ENCODE assay signal across 8 mouse cellular contexts in the genomic region with DNA sequence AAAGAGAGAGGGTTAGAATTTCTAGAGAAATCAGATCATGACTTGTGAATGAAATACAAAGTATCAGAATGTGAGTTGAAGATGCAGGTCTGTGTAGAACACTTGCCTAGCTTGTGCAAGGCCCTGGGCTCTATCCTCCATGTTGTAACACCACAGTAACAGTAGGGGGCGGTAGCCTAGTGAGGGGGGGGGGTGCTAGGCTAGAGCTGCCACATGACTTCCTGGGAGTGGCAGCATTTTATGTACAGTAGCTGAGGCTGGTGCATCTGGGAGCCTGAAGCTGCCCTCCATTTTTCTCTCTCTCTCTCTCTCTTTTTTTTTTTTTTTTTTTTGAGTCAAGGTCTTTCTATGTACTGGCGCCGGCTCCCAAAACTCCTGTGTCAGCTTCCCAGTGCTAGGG. TPM values are rescaled to one million over a fixed set of nuclear protein-coding genes. Genes with fewer than 3 reads are reported as not detected.
DNase-seq lines count a peak whose midpoint lies in the region; ATAC-seq and TF ChIP-seq lines count a peak whose summit lies in the region.

No protein-coding gene starts in this region.

- ATAC-seq in heart, embryonic 12.5 days (ENCODE audit: insufficient number of reproducible peaks, low FRiP score): no peak
- ATAC-seq in liver, embryonic 11.5 days (replicated peaks; ENCODE audit: low FRiP score): no peak; the same call in 1 of the 2 replicates

- H3K36me3 ChIP-seq in heart, embryonic 12.5 days: peaks cover 90% of the 10 kb centered on the region
- peaks cover 88% of the 10 kb centered on the region for H3K36me3 ChIP-seq in heart, embryonic 10.5 days
- H3K36me3 ChIP-seq in testis, adult 2 months (ENCODE audit: control insufficient read depth, insufficient read depth, low read length): no peaks in the 10 kb centered on the region
- peaks cover 61% of the 10 kb centered on the region for H3K36me3 ChIP-seq in liver, embryonic 11.5 days (ENCODE audit: control insufficient read depth, insufficient read depth, low read length)

- no peak for DNase-seq in heart, embryonic 10.5 days (ENCODE audit: low spot score)
- DNase-seq in testis, postnatal 10 days (ENCODE audit: low spot score): no peak
- no peak for DNase-seq in liver, embryonic 11.5 days (ENCODE audit: low spot score)
- peak; percentile 49 for DNase-seq in thymus, postnatal 25 days
- DNase-seq in left cerebral cortex, postnatal 14 days (ENCODE audit: low spot score in 2 of 2): no peak
- DNase-seq in urinary bladder, adult 2 months (ENCODE audit: low spot score): no peak

- TF ChIP-seq POLR2A in testis, adult 2 months (IDR thresholded peaks at IDR 0.05; ENCODE audit: control insufficient read depth, low read depth, low read length): no peak

- intact Hi-C loops in left cerebral cortex, postnatal 14 days (cut with DNase I): no loop called here

- WGBS in heart, embryonic 12.5 days: 53% methylated on average over 3 of the region's 3 CpGs
- 59% methylated on average over 3 of the region's 3 CpGs for WGBS in heart, embryonic 10.5 days
- 66% methylated on average over 3 of the region's 3 CpGs for WGBS in liver, embryonic 11.5 days

- peak; percentile 42; the same call in 1 of the 2 replicates for TF ChIP-seq CTCF in testis, adult 2 months (IDR thresholded peaks at IDR 0.05; ENCODE audit: control insufficient read depth, insufficient read depth, insufficient replicate concordance, low read depth, low read length)

- no peak overlapping the region for H3K4me2 ChIP-seq in heart, embryonic 12.5 days
- no peak overlapping the region for H3K4me2 ChIP-seq in liver, embryonic 11.5 days

- H3K4me1 ChIP-seq in heart, embryonic 12.5 days (replicated peaks): peaks cover 71% of the 10 kb centered on the region
- H3K4me1 ChIP-seq in heart, embryonic 10.5 days: peaks cover 63% of the 10 kb centered on the region
- peaks cover 16% of the 10 kb centered on the region for H3K4me1 ChIP-seq in testis, adult 2 months (ENCODE audit: control insufficient read depth, insufficient read depth, low read length)
- H3K4me1 ChIP-seq in liver, embryonic 11.5 days (replicated peaks; ENCODE audit: control insufficient read depth, insufficient read depth, low read length): peaks cover 53% of the 10 kb centered on the region

- no peak overlapping the region for H3K9ac ChIP-seq in heart, embryonic 12.5 days
- H3K9ac ChIP-seq in liver, embryonic 11.5 days (ENCODE audit: low read depth, low read length): no peak overlapping the region

- H3K9me3 ChIP-seq in heart, embryonic 12.5 days (replicated peaks): no peaks in the 10 kb centered on the region
- no peaks in the 10 kb centered on the region for H3K9me3 ChIP-seq in heart, embryonic 10.5 days
- no peaks in the 10 kb centered on the region for H3K9me3 ChIP-seq in liver, embryonic 11.5 days (ENCODE audit: control insufficient read depth, low read length)

- 0 out of 2 replicates have a peak overlapping the region, but pooled peaks have one; percentile 31 for H3K27ac ChIP-seq in heart, embryonic 12.5 days (ENCODE audit: poor library complexity, severe bottlenecking)
- H3K27ac ChIP-seq in heart, embryonic 10.5 days: no peak overlapping the region
- no peak overlapping the region for H3K27ac ChIP-seq in testis, adult 2 months (ENCODE audit: control insufficient read depth, insufficient read depth, low read depth, low read length)
- peak overlapping the region; percentile 54; the same call in 1 of the 2 replicates for H3K27ac ChIP-seq in liver, embryonic 11.5 days (ENCODE audit: low read depth, low read length)

- no peak overlapping the region for H3K4me3 ChIP-seq in heart, embryonic 12.5 days
- H3K4me3 ChIP-seq in heart, embryonic 10.5 days: no peak overlapping the region
- no peak overlapping the region for H3K4me3 ChIP-seq in testis, adult 2 months (ENCODE audit: control insufficient read depth, low read depth, low read length)
- no peak overlapping the region for H3K4me3 ChIP-seq in liver, embryonic 11.5 days (ENCODE audit: low read depth, low read length)

- H3K27me3 ChIP-seq in heart, embryonic 12.5 days (replicated peaks): no peaks in the 10 kb centered on the region
- H3K27me3 ChIP-seq in heart, embryonic 10.5 days (ENCODE audit: insufficient read depth, poor library complexity, severe bottlenecking): no peaks in the 10 kb centered on the region
- H3K27me3 ChIP-seq in testis, adult 2 months (ENCODE audit: control insufficient read depth, insufficient read depth, low read length): no peaks in the 10 kb centered on the region
- H3K27me3 ChIP-seq in liver, embryonic 11.5 days (replicated peaks; ENCODE audit: control insufficient read depth, insufficient read depth, low read length): no peaks in the 10 kb centered on the region

RNA-seq across cellular contexts. Expression of a gene that starts 9.3 kb away (rescaled TPM):
- polyA plus RNA-seq in heart, embryonic 12.5 days (2016; fragmentation: Nextera tagmentation; extraction: Ambion mirVana): 24.1 and 24.2 TPM in 2 replicates
- 17.6 and 22.0 TPM in 2 replicates for polyA plus RNA-seq in heart, embryonic 10.5 days (2016; fragmentation: Nextera tagmentation; extraction: Ambion mirVana)
- polyA plus RNA-seq in testis, adult 2 months (2012; rRNA removed): 2.1 and 2.6 TPM in 2 replicates
- polyA plus RNA-seq in liver, embryonic 11.5 days (2014; fragmentation: Nextera tagmentation; extraction: Ambion mirVana): 22.9 and 24.1 TPM in 2 replicates
- 100 to 1,000 TPM; 103 to 110 TPM for total RNA-seq in left cerebral cortex, postnatal 14 days (2021)
- polyA plus RNA-seq in urinary bladder, adult 2 months (2012; rRNA removed): 17.2 and 25.2 TPM in 2 replicates

Comparison
In these comparisons a context has a peak if more than half of its experiments do, and no peak if none do; other contexts are left out.
1. H3K27ac ChIP-seq: peak in heart, embryonic 12.5 days (single experiment) and liver, embryonic 11.5 days (single experiment); none in heart, embryonic 10.5 days (single experiment) and testis, adult 2 months (single experiment).